Mouse (Mus musculus) MEL (cell line): ENCODE results near the gene Med4. TPM values are rescaled to one million over a fixed set of nuclear protein-coding genes. Genes with fewer than 3 reads are reported as not detected.

Experiments
- DNase-seq: peaks from one replicate; pipeline ENCODE4 v3.0.0; 2011; ENCODE audit warnings: low read depth, low spot score
- H3K27ac ChIP-seq: 2 replicates; pipeline ENCODE4 v1.5.1; 2012; ENCODE audit warnings: low read depth, mild to moderate bottlenecking, control low read depth, low read length, moderate library complexity; ENCODE audit not compliant: control insufficient read depth
- H3K27me3 ChIP-seq, 2 experiments: fragments of 150-350 bp in 1 of 2; sonication (generic) in 1 of 2; 2 replicates each; pipeline ENCODE4 v1.6.1; 2012; ENCODE audit warnings: low read length in 2 of 2, mild to moderate bottlenecking in 2 of 2, improper control_type of control experiment in 1 of 2, moderate library complexity in 1 of 2; ENCODE audit not compliant: insufficient read depth in 2 of 2, control insufficient read depth in 1 of 2
- H3K36me3 ChIP-seq, 2 experiments: 2 replicates each; pipeline ENCODE4 v1.6.1; 2012 to 2014; ENCODE audit warnings: low read length in 2 of 2, improper control_type of control experiment in 1 of 2, inconsistent platforms in 1 of 2, mild to moderate bottlenecking in 1 of 2; ENCODE audit not compliant: insufficient read depth in 2 of 2, control insufficient read depth in 1 of 2
- H3K4me1 ChIP-seq, 2 experiments: fragments of 150-350 bp in 1 of 2; sonication (generic) in 1 of 2; 2 replicates each; pipeline ENCODE4 v1.6.1; 2012; ENCODE audit warnings: low read length in 2 of 2, improper control_type of control experiment in 1 of 2, mild to moderate bottlenecking in 1 of 2; ENCODE audit not compliant: insufficient read depth in 2 of 2, control insufficient read depth in 1 of 2
- H3K4me3 ChIP-seq, 2 experiments: fragments of 150-350 bp in 1 of 2; sonication (generic) in 1 of 2; 2 replicates each; pipeline ENCODE4 v1.5.1; 2012; ENCODE audit warnings: low read depth in 2 of 2, low read length in 2 of 2, mild to moderate bottlenecking in 2 of 2, moderate library complexity in 2 of 2, control low read depth in 1 of 2, improper control_type of control experiment in 1 of 2; ENCODE audit not compliant: control insufficient read depth in 1 of 2, insufficient read depth in 1 of 2
- H3K79me2 ChIP-seq: 2 replicates; pipeline ENCODE4 v1.6.1; 2012; ENCODE audit warnings: mild to moderate bottlenecking, low read length, moderate library complexity; ENCODE audit not compliant: control insufficient read depth, poor library complexity, insufficient read depth
- H3K9ac ChIP-seq: 2 replicates; pipeline ENCODE4 v1.6.1; 2012; ENCODE audit warnings: low read depth, mild to moderate bottlenecking, control low read depth, low read length, moderate library complexity; ENCODE audit not compliant: control insufficient read depth, poor library complexity, severe bottlenecking
- H3K9me3 ChIP-seq: fragments of 150-350 bp; sonication (generic); replicated peaks from 2 replicates; pipeline ENCODE4 v1.6.1; 2012; ENCODE audit warnings: mild to moderate bottlenecking, low read length, improper control_type of control experiment, moderate library complexity; ENCODE audit not compliant: insufficient read depth
- BHLHE40 ChIP-seq: IDR thresholded peaks from 2 replicates; pipeline ENCODE4 v1.6.1; 2012; ENCODE audit warnings: low read depth, mild to moderate bottlenecking, inconsistent platforms, low read length, improper control_type of control experiment, borderline replicate concordance
- CHD2 ChIP-seq: IDR thresholded peaks from 2 replicates; pipeline ENCODE4 v1.6.1; 2011; ENCODE audit warnings: low read length, improper control_type of control experiment
- CTCF ChIP-seq, 3 experiments: IDR thresholded peaks in 2 of 3; conservative IDR thresholded peaks in 1 of 3; 2 replicates each; pipeline ENCODE4 v1.5.1; 2011 to 2012; ENCODE audit warnings: low read length in 3 of 3, low read depth in 2 of 3, mild to moderate bottlenecking in 2 of 3, improper control_type of control experiment in 1 of 3, inconsistent platforms in 1 of 3, mixed read lengths in 1 of 3, moderate library complexity in 1 of 3; ENCODE audit not compliant: control insufficient read depth in 1 of 3, insufficient read depth in 1 of 3, poor library complexity in 1 of 3, severe bottlenecking in 1 of 3
- E2F4 ChIP-seq: IDR thresholded peaks from 2 replicates; pipeline ENCODE4 v1.6.1; 2011; ENCODE audit warnings: low read depth, low read length, improper control_type of control experiment, borderline replicate concordance
- EP300 ChIP-seq, 2 experiments: IDR thresholded peaks; 2 replicates each; pipeline ENCODE4 v1.6.1; 2011; ENCODE audit warnings: improper control_type of control experiment in 2 of 2, low read length in 2 of 2, low read depth in 1 of 2, mild to moderate bottlenecking in 1 of 2
- ETS1 ChIP-seq: IDR thresholded peaks from 2 replicates; pipeline ENCODE4 v1.6.1; 2012; ENCODE audit warnings: low read depth, mild to moderate bottlenecking, inconsistent platforms, low read length, improper control_type of control experiment, moderate library complexity
- HCFC1 ChIP-seq: IDR thresholded peaks from 2 replicates; pipeline ENCODE4 v1.6.1; 2012; ENCODE audit warnings: low read depth, mild to moderate bottlenecking, inconsistent platforms, low read length, improper control_type of control experiment, moderate library complexity
- MAZ ChIP-seq: IDR thresholded peaks from 2 replicates; pipeline ENCODE4 v1.6.1; 2012; ENCODE audit warnings: low read depth, mild to moderate bottlenecking, inconsistent platforms, low read length, improper control_type of control experiment
- MXI1 ChIP-seq: IDR thresholded peaks from 2 replicates; pipeline ENCODE4 v1.6.1; 2011; ENCODE audit warnings: mild to moderate bottlenecking, low read depth, low read length, improper control_type of control experiment
- MYB ChIP-seq: IDR thresholded peaks from 2 replicates; pipeline ENCODE4 v1.6.1; 2011; ENCODE audit warnings: mild to moderate bottlenecking, low read depth, low read length, improper control_type of control experiment
- MYC ChIP-seq: IDR thresholded peaks from 2 replicates; pipeline ENCODE4 v1.6.1; 2011; ENCODE audit warnings: low read depth, mild to moderate bottlenecking, low read length, improper control_type of control experiment, moderate library complexity
- NRF1 ChIP-seq: IDR thresholded peaks from 2 replicates; pipeline ENCODE4 v1.6.1; 2014; ENCODE audit warnings: low read depth, mild to moderate bottlenecking, inconsistent platforms, low read length, improper control_type of control experiment, moderate library complexity; ENCODE audit not compliant: poor library complexity, insufficient read depth, severe bottlenecking
- POLR2A ChIP-seq, 2 experiments: IDR thresholded peaks; 2 replicates each; pipeline ENCODE4 v1.6.1; 2011 to 2012; ENCODE audit warnings: low read length in 2 of 2, mild to moderate bottlenecking in 2 of 2, control low read depth in 1 of 2, improper control_type of control experiment in 1 of 2, low read depth in 1 of 2, moderate library complexity in 1 of 2; ENCODE audit not compliant: control insufficient read depth in 1 of 2, insufficient read depth in 1 of 2, poor library complexity in 1 of 2
- POLR2AphosphoS5 ChIP-seq: IDR thresholded peaks from 2 replicates; pipeline ENCODE4 v1.6.1; 2012; ENCODE audit warnings: low read depth, borderline replicate concordance, mild to moderate bottlenecking, inconsistent platforms, low read length, moderate library complexity, mixed read lengths
- RAD21 ChIP-seq: IDR thresholded peaks from 2 replicates; pipeline ENCODE4 v1.6.1; 2011; ENCODE audit warnings: mild to moderate bottlenecking, low read depth, low read length, improper control_type of control experiment
- SIN3A ChIP-seq: IDR thresholded peaks from 2 replicates; pipeline ENCODE4 v1.6.1; 2012; ENCODE audit warnings: low read length, improper control_type of control experiment, inconsistent platforms
- SMC3 ChIP-seq: IDR thresholded peaks from 2 replicates; pipeline ENCODE4 v1.6.1; 2011; ENCODE audit warnings: low read depth, low read length, improper control_type of control experiment
- TAL1 ChIP-seq: IDR thresholded peaks from 2 replicates; pipeline ENCODE4 v1.6.1; 2012; ENCODE audit warnings: mild to moderate bottlenecking, inconsistent platforms, low read length, moderate library complexity, mixed read lengths
- UBTF ChIP-seq: IDR thresholded peaks from 2 replicates; pipeline ENCODE4 v1.6.1; 2012; ENCODE audit warnings: low read depth, mild to moderate bottlenecking, inconsistent platforms, low read length, improper control_type of control experiment, moderate library complexity, borderline replicate concordance; ENCODE audit not compliant: insufficient read depth
- ZC3H11A ChIP-seq: IDR thresholded peaks from 2 replicates; pipeline ENCODE4 v1.6.1; 2012; ENCODE audit warnings: low read depth, mild to moderate bottlenecking, inconsistent platforms, low read length, improper control_type of control experiment
- ZKSCAN1 ChIP-seq: IDR thresholded peaks from 2 replicates; pipeline ENCODE4 v1.6.1; 2012; ENCODE audit warnings: low read depth, mild to moderate bottlenecking, inconsistent platforms, low read length, improper control_type of control experiment, moderate library complexity
- polyA plus RNA-seq, 2 experiments: library from polyadenylated mRNA; stranded (reverse) in 1 of 2; unstranded in 1 of 2; fragments of >175 nt in 1 of 2; fragments of >200 nt in 1 of 2; gene quantifications; 2 replicates each; pipeline versions ENCODE4 v1.2.1 to v1.2.4; 2012; ENCODE audit warnings: low replicate concordance in 2 of 2, low read depth in 1 of 2; ENCODE audit not compliant: insufficient read length in 2 of 2, insufficient read depth in 1 of 2, missing spikeins in 1 of 2
- total RNA-seq: library from RNA; depleted of rRNA; stranded (reverse); fragments of 300-350 nt; gene quantifications from 2 replicates; pipeline ENCODE4 v1.2.3, GENCODE M21; 2012

The Med4 gene
- total and polyA plus RNA-seq, 3 experiments = 62.2 to 69.2 TPM; not detected in 1

DNA sequence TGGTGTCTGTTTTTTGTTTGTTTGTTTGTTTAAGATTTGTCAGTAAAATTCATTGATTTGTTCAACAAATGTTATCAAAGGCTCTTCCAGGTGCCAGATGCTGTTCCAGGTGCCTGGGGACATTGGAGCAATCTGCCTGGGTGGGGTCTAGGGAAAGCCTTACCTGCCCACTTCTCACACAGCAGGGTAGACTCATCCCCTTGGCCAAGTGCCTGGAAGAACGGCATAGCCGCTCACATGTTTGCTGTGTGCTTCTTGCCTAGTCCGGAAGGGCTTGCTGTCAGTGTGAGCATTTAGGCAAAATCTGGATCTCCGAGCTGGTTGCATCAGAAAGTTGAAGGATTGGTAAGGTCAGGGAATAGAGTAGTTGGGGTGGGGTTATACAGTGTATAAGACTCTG is 47.6 kb upstream of the Med4 start:
- H3K4me1 ChIP-seq = no peaks in the 10 kb centered on the region

GRCm38 (mm10) chr14:73467697-73468096 is 42.1 kb upstream of the Med4 start:
- Histone ChIP-seq H3K79me2 (no peaks in the 10 kb centered on the region), H3K4me1 (no peaks in the 10 kb centered on the region), H3K9me3 (no peaks in the 10 kb centered on the region), H3K9ac (no peak overlapping the region), H3K4me3 (no peak overlapping the region), H3K27me3 (peaks cover 2 to 3% of the 10 kb centered on the region in 2 experiments), H3K36me3 (no peaks in the 10 kb centered on the region), H3K27ac (no peak overlapping the region)
- TF ChIP-seq ETS1 (no peak), ZC3H11A (no peak), HCFC1 (no peak), POLR2A (IDR thresholded peaks at IDR 0.05; ENCODE audit: control insufficient read depth in 1 of 2, insufficient read depth in 1 of 2, low read depth in 1 of 2, low read length in 2 of 2, poor library complexity in 1 of 2) (no peak), CHD2 (no peak), MAZ (no peak), MXI1 (no peak), BHLHE40 (no peak), MYC (no peak), NRF1 (no peak), POLR2AphosphoS5 (no peak), E2F4 (no peak), SMC3 (no peak), CTCF (IDR thresholded peaks at IDR 0.05 in 2 of 3, conservative IDR thresholded peaks at IDR 0.05 in 1 of 3; ENCODE audit: control insufficient read depth in 1 of 3, insufficient read depth in 1 of 3, low read depth in 2 of 3, low read length in 3 of 3, poor library complexity in 1 of 3, severe bottlenecking in 1 of 3) (no peak)
- DNase-seq = no peak

More for the DNA sequence above, 47.6 kb upstream of the Med4 start:
- no peak overlapping the region for H3K9ac ChIP-seq
- H3K4me3 ChIP-seq = no peak overlapping the region
- no peak overlapping the region for H3K27ac ChIP-seq
- peaks cover 12 to 14% of the 10 kb centered on the region in 2 experiments for H3K27me3 ChIP-seq
- no peak for DNase-seq
- TF ChIP-seq RAD21 (no peak), SIN3A (no peak), MYB (no peak), MAZ (no peak), ZKSCAN1 (no peak), EP300 (IDR thresholded peaks at IDR 0.05; ENCODE audit: low read depth in 1 of 2, low read length in 2 of 2) (no peak), TAL1 (no peak), NRF1 (no peak), UBTF (no peak), BHLHE40 (no peak), SMC3 (no peak)
- H3K9me3 ChIP-seq = no peaks in the 10 kb centered on the region
- no peaks in the 10 kb centered on the region for H3K79me2 ChIP-seq
- no peaks in the 10 kb centered on the region for H3K36me3 ChIP-seq
